Mouse (Mus musculus) gastrocnemius, postnatal 36 days (tissue): ENCODE measurements around the gene Tgif2lx1. TPM values are rescaled to one million over a fixed set of nuclear protein-coding genes. Genes with fewer than 3 reads are reported as not detected.
"Not testable (repeated sequence)": the region's sequence is repeated elsewhere in the genome, so short reads cannot be mapped to it uniquely, and the experiment has no call there.

Experiments used
- DNase-seq, 2 experiments: peaks; one replicate each; pipeline ENCODE4 v3.0.0; 2022
- intact Hi-C: fragments of 180-260 bp; cut with DNase I; formaldehyde crosslinking; loops from one replicate; pipeline ENCODE4 v1.15.1; 2025
- long read RNA-seq, 2 experiments: library from polyadenylated mRNA; stranded (forward); transcript quantifications; one replicate each; pipeline ENCODE4 v2.0.0; 2021
- total RNA-seq, 2 experiments: library from RNA; stranded (reverse); gene quantifications; 2 replicates each; pipeline ENCODE4 v1.2.3; 2021

Gene Tgif2lx1
- total RNA-seq: not detected
- long read RNA-seq, experiment 1: 0 reads
- long read RNA-seq, experiment 2: 0 reads

DNA sequence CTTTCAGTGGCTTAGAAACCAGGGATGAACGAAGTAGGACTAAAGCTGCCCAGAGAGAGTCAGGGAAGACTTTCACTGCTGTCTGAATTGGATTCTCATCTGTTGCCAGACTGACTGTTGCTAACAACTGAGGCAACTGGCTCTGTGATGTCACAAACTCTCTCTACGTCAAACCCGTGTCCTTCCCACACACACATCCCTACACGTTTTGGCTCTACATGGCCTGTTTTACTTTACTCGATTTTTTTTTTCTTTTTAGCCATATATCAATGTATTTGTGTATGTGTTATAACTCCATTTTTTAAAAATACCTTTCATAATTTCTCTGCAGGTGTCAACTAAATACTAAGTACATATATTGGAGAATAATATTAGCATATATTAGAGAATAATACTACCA, at the start of gene Tgif2lx1:
Tgif2lx1 (minus strand) TSS at position 101 of the 400 bp plus-strand sequence.
- DNase-seq, intact Hi-C loops: not testable (repeated sequence)

Other genes starting within 250 kb of the Tgif2lx1 start
- gene Tgif2lx2, start 53.5 kb downstream of the Tgif2lx1 start, total RNA-seq: not detected